ENCODE assay signal across 8 mouse cellular contexts in genomic region chr1:72307317-72307798, GRCm38 (mm10). TPM values are rescaled to one million over a fixed set of nuclear protein-coding genes. Genes with fewer than 3 reads are reported as not detected.
A peak's percentile ranks its signal among the peaks of the same experiment; 100 is the strongest.
DNase-seq lines count a peak whose midpoint lies in the region; ATAC-seq and TF ChIP-seq lines count a peak whose summit lies in the region.

Xrcc5 (plus strand) TSS chr1:72307421.

- peaks cover 0 to 7% of the 10 kb centered on the region in 2 experiments; a peak in 3 of 4 replicates for H3K4me1 ChIP-seq in MEL (ENCODE audit: control insufficient read depth in 1 of 2, insufficient read depth in 2 of 2, low read length in 2 of 2)
- no peaks in the 10 kb centered on the region for H3K4me1 ChIP-seq in cerebellum, adult 2 months (ENCODE audit: control insufficient read depth, insufficient read depth, low read length)
- peaks cover 32% of the 10 kb centered on the region for H3K4me1 ChIP-seq in hindbrain, embryonic 10.5 days (replicated peaks)
- H3K4me1 ChIP-seq in lung, postnatal 0 days (ENCODE audit: insufficient read depth, low read depth, low read length): no peaks in the 10 kb centered on the region

- peak within 1 kb of the TSS; percentile 77 to 90 for H3K4me3 ChIP-seq in MEL (ENCODE audit: control insufficient read depth in 1 of 2, insufficient read depth in 1 of 2, low read depth in 2 of 2, low read length in 2 of 2)
- peak within 1 kb of the TSS; percentile 99 for H3K4me3 ChIP-seq in cerebellum, adult 2 months (replicated peaks; ENCODE audit: insufficient read depth, low read depth, low read length)
- peak within 1 kb of the TSS; percentile 68 for H3K4me3 ChIP-seq in hindbrain, embryonic 10.5 days
- peak within 1 kb of the TSS; percentile 52 for H3K4me3 ChIP-seq in lung, postnatal 0 days (ENCODE audit: low read depth, low read length)

- ATAC-seq in lung, postnatal 0 days: peak; percentile 99

- H3K4me2 ChIP-seq in lung, postnatal 0 days (replicated peaks; ENCODE audit: low read depth, low read length): peak within 1 kb of the TSS; percentile 64

- H3K36me3 ChIP-seq in MEL (ENCODE audit: control insufficient read depth in 1 of 2, insufficient read depth in 2 of 2, low read length in 2 of 2): peaks cover 0 to 14% of the 10 kb centered on the region in 2 experiments; a peak in 2 of 4 replicates
- peaks cover 21% of the 10 kb centered on the region for H3K36me3 ChIP-seq in hindbrain, embryonic 10.5 days
- H3K36me3 ChIP-seq in lung, postnatal 0 days (ENCODE audit: insufficient read depth, low read length): no peaks in the 10 kb centered on the region

- TF ChIP-seq CTCF in MEL (IDR thresholded peaks at IDR 0.05 in 2 of 3, conservative IDR thresholded peaks at IDR 0.05 in 1 of 3; ENCODE audit: control insufficient read depth in 1 of 3, insufficient read depth in 1 of 3, low read depth in 2 of 3, low read length in 3 of 3, poor library complexity in 1 of 3, severe bottlenecking in 1 of 3): no peak
- TF ChIP-seq CTCF in cerebellum, adult 2 months (IDR thresholded peaks at IDR 0.05; ENCODE audit: borderline replicate concordance, insufficient read depth, low read depth, low read length): no peak
- TF ChIP-seq CTCF in lung, postnatal 0 days (IDR thresholded peaks at IDR 0.05): no peak

- TF ChIP-seq POLR2A in MEL (IDR thresholded peaks at IDR 0.05; ENCODE audit: control insufficient read depth in 1 of 2, insufficient read depth in 1 of 2, low read depth in 1 of 2, low read length in 2 of 2, poor library complexity in 1 of 2): peak; percentile 81 to 96
- peak; percentile 91; the same call in 1 of the 2 replicates for TF ChIP-seq POLR2A in cerebellum, adult 2 months (IDR thresholded peaks at IDR 0.05; ENCODE audit: borderline replicate concordance, insufficient read depth, low read length)

- no peak for TF ChIP-seq RAD21 in MEL (IDR thresholded peaks at IDR 0.05; ENCODE audit: low read depth, low read length)

- WGBS in cerebellum, adult 2 months: under 1% methylated on average over 21 of the region's 21 CpGs
- WGBS in hindbrain, embryonic 10.5 days: under 1% methylated on average over 21 of the region's 21 CpGs
- WGBS in lung, postnatal 0 days: under 1% methylated on average over 21 of the region's 21 CpGs

- no peaks in the 10 kb centered on the region for H3K9me3 ChIP-seq in MEL (replicated peaks; ENCODE audit: insufficient read depth, low read length)
- H3K9me3 ChIP-seq in hindbrain, embryonic 10.5 days: no peaks in the 10 kb centered on the region
- H3K9me3 ChIP-seq in lung, postnatal 0 days (ENCODE audit: low read length): no peaks in the 10 kb centered on the region

- H3K27ac ChIP-seq in MEL (ENCODE audit: control insufficient read depth, low read depth, low read length): peak within 1 kb of the TSS; percentile 97
- peak within 1 kb of the TSS; percentile 77 for H3K27ac ChIP-seq in cerebellum, adult 2 months (ENCODE audit: insufficient read depth, low read length)
- H3K27ac ChIP-seq in hindbrain, embryonic 10.5 days: peak within 1 kb of the TSS; percentile 96
- no peak within 1 kb of the TSS for H3K27ac ChIP-seq in lung, postnatal 0 days (ENCODE audit: low read length)

- H3K9ac ChIP-seq in MEL (ENCODE audit: control insufficient read depth, low read depth, low read length, poor library complexity, severe bottlenecking): peak within 1 kb of the TSS; percentile 92
- H3K9ac ChIP-seq in lung, postnatal 0 days (replicated peaks; ENCODE audit: low read depth): peak within 1 kb of the TSS; percentile 36

- peaks cover 9% of the 10 kb centered on the region for H3K79me2 ChIP-seq in MEL (ENCODE audit: control insufficient read depth, insufficient read depth, low read length, poor library complexity)

- no peaks in the 10 kb centered on the region; a peak in 1 of 4 replicates for H3K27me3 ChIP-seq in MEL (ENCODE audit: control insufficient read depth in 1 of 2, insufficient read depth in 2 of 2, low read length in 2 of 2)
- H3K27me3 ChIP-seq in cerebellum, adult 2 months (ENCODE audit: control insufficient read depth, insufficient read depth, low read length): no peaks in the 10 kb centered on the region
- no peaks in the 10 kb centered on the region for H3K27me3 ChIP-seq in hindbrain, embryonic 10.5 days (ENCODE audit: insufficient read depth, poor library complexity, severe bottlenecking)
- H3K27me3 ChIP-seq in lung, postnatal 0 days (replicated peaks; ENCODE audit: insufficient read depth, low read length): no peaks in the 10 kb centered on the region

- TF ChIP-seq EP300 in MEL (IDR thresholded peaks at IDR 0.05; ENCODE audit: low read depth in 1 of 2, low read length in 2 of 2): no peak
- TF ChIP-seq EP300 in lung, postnatal 0 days (IDR thresholded peaks at IDR 0.05): peak; percentile 56; the same call in 1 of the 2 replicates

- DNase-seq in MEL (ENCODE audit: low read depth, low spot score): peak; percentile 98
- DNase-seq in cerebellum, adult 2 months: peak; percentile 95
- DNase-seq in forelimb bud, embryonic 11.5 days (ENCODE audit: low read depth, low spot score): peak; percentile 99
- peak; percentile 95 for DNase-seq in hindbrain, embryonic 10.5 days (ENCODE audit: low spot score)
- DNase-seq in layer of hippocampus, adult 9-11 months: peak; percentile 95
- DNase-seq in lung, postnatal 0 days (ENCODE audit: low spot score): peak; percentile 97
- peak; percentile 84 for DNase-seq in ovary, postnatal 14 days (ENCODE audit: low spot score)
- DNase-seq in thymus, postnatal 14 days: peak; percentile 93

TF ChIP-seq in MEL, 35 proteins besides CTCF, POLR2A, EP300 and RAD21 (continues in another document):
- peak; percentile 70 for TF ChIP-seq POLR2AphosphoS2 (IDR thresholded peaks at IDR 0.05; ENCODE audit: low read length)
- TF ChIP-seq ZC3H11A (IDR thresholded peaks at IDR 0.05; ENCODE audit: low read depth, low read length): no peak
- no peak for TF ChIP-seq USF2 (IDR thresholded peaks at IDR 0.05; ENCODE audit: borderline replicate concordance in 1 of 2, insufficient read depth in 1 of 2, low read depth in 1 of 2, low read length in 2 of 2)
- peak; percentile 83 for TF ChIP-seq HCFC1 (IDR thresholded peaks at IDR 0.05; ENCODE audit: low read depth, low read length)
- TF ChIP-seq BHLHE40 (IDR thresholded peaks at IDR 0.05; ENCODE audit: borderline replicate concordance, low read depth, low read length): no peak
- TF ChIP-seq E2F4 (IDR thresholded peaks at IDR 0.05; ENCODE audit: borderline replicate concordance, low read depth, low read length): no peak
- peak; percentile 86 for TF ChIP-seq MXI1 (IDR thresholded peaks at IDR 0.05; ENCODE audit: low read depth, low read length)
- TF ChIP-seq KAT2A (conservative IDR thresholded peaks at IDR 0.05; ENCODE audit: low read depth, low read length): no peak; the same call in 1 of the 2 replicates
- TF ChIP-seq MEF2A (IDR thresholded peaks at IDR 0.05; ENCODE audit: extremely low read depth, insufficient replicate concordance, low read depth, low read length, poor library complexity, severe bottlenecking): no peak
- TF ChIP-seq SMC3 (IDR thresholded peaks at IDR 0.05; ENCODE audit: low read depth, low read length): no peak
- TF ChIP-seq MAX (IDR thresholded peaks at IDR 0.05; ENCODE audit: low read length): peak; percentile 80
- no peak for TF ChIP-seq CHD1 (IDR thresholded peaks at IDR 0.05; ENCODE audit: low read depth, low read length)
- 0 out of 2 replicates have a peak, but pooled peaks have one; percentile 23 for TF ChIP-seq USF1 (IDR thresholded peaks at IDR 0.05; ENCODE audit: low read depth, low read length)
- no peak for TF ChIP-seq GATA1 (IDR thresholded peaks at IDR 0.05; ENCODE audit: low read depth, low read length)
- no peak for TF ChIP-seq MAFK (IDR thresholded peaks at IDR 0.05; ENCODE audit: borderline replicate concordance, low read depth, low read length)
- no peak for TF ChIP-seq JUND (IDR thresholded peaks at IDR 0.05; ENCODE audit: low read depth, low read length)
- no peak for TF ChIP-seq RCOR1 (IDR thresholded peaks at IDR 0.05; ENCODE audit: low read depth, low read length)
- peak; percentile 74 for TF ChIP-seq TCF12 (IDR thresholded peaks at IDR 0.05; ENCODE audit: low read depth, low read length)
- peak; percentile 91 for TF ChIP-seq NELFE (IDR thresholded peaks at IDR 0.05; ENCODE audit: low read depth, low read length)
- no peak for TF ChIP-seq POLR2AphosphoS5 (IDR thresholded peaks at IDR 0.05; ENCODE audit: borderline replicate concordance, low read depth, low read length)
- no peak for TF ChIP-seq ZKSCAN1 (IDR thresholded peaks at IDR 0.05; ENCODE audit: low read depth, low read length)
- TF ChIP-seq ZMIZ1 (IDR thresholded peaks at IDR 0.05; ENCODE audit: low read depth, low read length): peak; percentile 55; the same call in 1 of the 2 replicates
- TF ChIP-seq MAZ (IDR thresholded peaks at IDR 0.05; ENCODE audit: low read depth, low read length): no peak
- peak; percentile 56; the same call in 1 of the 2 replicates for TF ChIP-seq ELF1 (IDR thresholded peaks at IDR 0.05; ENCODE audit: low read depth, low read length)
- no peak for TF ChIP-seq TAL1 (IDR thresholded peaks at IDR 0.05; ENCODE audit: low read length)
- no peak for TF ChIP-seq ZNF384 (IDR thresholded peaks at IDR 0.05; ENCODE audit: low read depth, low read length)
- TF ChIP-seq SIN3A (IDR thresholded peaks at IDR 0.05; ENCODE audit: low read length): peak; percentile 77
- TF ChIP-seq NRF1 (IDR thresholded peaks at IDR 0.05; ENCODE audit: insufficient read depth, low read depth, low read length, poor library complexity, severe bottlenecking): peak; percentile 88
- peak; percentile 95 for TF ChIP-seq TBP (IDR thresholded peaks at IDR 0.05; ENCODE audit: low read depth, low read length)
- TF ChIP-seq CHD2 (IDR thresholded peaks at IDR 0.05; ENCODE audit: low read length): no peak
- peak; percentile 73; the same call in 1 of the 2 replicates for TF ChIP-seq UBTF (IDR thresholded peaks at IDR 0.05; ENCODE audit: borderline replicate concordance, insufficient read depth, low read depth, low read length)
- TF ChIP-seq MYB (IDR thresholded peaks at IDR 0.05; ENCODE audit: low read depth, low read length): no peak
- TF ChIP-seq MYC (IDR thresholded peaks at IDR 0.05; ENCODE audit: low read depth, low read length): peak; percentile 84
- TF ChIP-seq ETS1 (IDR thresholded peaks at IDR 0.05; ENCODE audit: low read depth, low read length): 0 out of 2 replicates have a peak, but pooled peaks have one; percentile 7

RNA-seq across cellular contexts. Expression of gene Xrcc5, which starts in this region (rescaled TPM):
- 47.2 and 50.6 TPM in 2 replicates for total RNA-seq in MEL (2012; rRNA removed)
- polyA plus RNA-seq in MEL (2012; ENCODE audit: insufficient read depth in 1 of 2, insufficient read length in 2 of 2, low read depth in 1 of 2, low replicate concordance in 2 of 2, missing spikeins in 1 of 2): 10 to 100 TPM in 1 of 2 experiments, not detected in 1; 32.7 TPM
- polyA plus RNA-seq in cerebellum, adult 2 months (2012; rRNA removed): 13.3 TPM in 2 replicates
- 48.1 and 50.2 TPM in 2 replicates for polyA plus RNA-seq in hindbrain, embryonic 10.5 days (2016; fragmentation: Nextera tagmentation; extraction: Ambion mirVana)
- polyA plus RNA-seq in lung, postnatal 0 days (2015; fragmentation: Nextera tagmentation; extraction: Ambion mirVana): 10.3 and 11.3 TPM in 2 replicates
